Mouse (Mus musculus) midbrain, embryonic 15.5 days (tissue): Measurements from ENCODE around the gene Treml2. TPM values are rescaled to one million over a fixed set of nuclear protein-coding genes. Genes with fewer than 3 reads are reported as not detected.

ENCODE experiments used
- ATAC-seq: fragments of 200-750 bp; cut with Nextera tagmentation; replicated peaks from 2 replicates; pipeline ENCODE4 v1.8.0; 2017; ENCODE audit warnings: moderate TSS enrichment
- H3K27ac ChIP-seq: fragments of 300-500 bp; sonication (generic); 2 replicates; pipeline ENCODE4 v1.5.1; 2015; ENCODE audit warnings: mild to moderate bottlenecking, inconsistent platforms
- H3K27me3 ChIP-seq: fragments of 300-500 bp; sonication (generic); replicated peaks from 2 replicates; pipeline ENCODE4 v1.6.1; 2015; ENCODE audit warnings: inconsistent platforms
- H3K36me3 ChIP-seq: fragments of 300-500 bp; sonication (generic); replicated peaks from 2 replicates; pipeline ENCODE4 v1.6.1; 2015; ENCODE audit warnings: inconsistent platforms
- H3K4me1 ChIP-seq: fragments of 300-500 bp; sonication (generic); 2 replicates; pipeline ENCODE4 v1.6.1; 2015; ENCODE audit warnings: inconsistent platforms
- H3K4me2 ChIP-seq: fragments of 300-500 bp; sonication (generic); 2 replicates; pipeline ENCODE4 v1.6.1; 2015; ENCODE audit warnings: inconsistent platforms, mild to moderate bottlenecking, moderate library complexity
- H3K4me3 ChIP-seq: fragments of 300-500 bp; sonication (generic); 2 replicates; pipeline ENCODE4 v1.5.1; 2015; ENCODE audit warnings: mild to moderate bottlenecking, inconsistent platforms
- H3K9ac ChIP-seq: fragments of 300-500 bp; sonication (generic); 2 replicates; pipeline ENCODE4 v1.6.1; 2015; ENCODE audit warnings: mild to moderate bottlenecking, inconsistent platforms
- H3K9me3 ChIP-seq: fragments of 300-500 bp; sonication (generic); 2 replicates; pipeline ENCODE4 v1.6.1; 2016; ENCODE audit warnings: inconsistent platforms
- WGBS: fragments of 180-500 bp; shearing (Covaris S2); methylation state at CpG from one replicate; pipeline ENCODE4 v1.1.7; 2015; ENCODE audit warnings: mixed read lengths; 5-methylcytosine and 5-hydroxymethylcytosine counted together
- polyA plus RNA-seq: library from polyadenylated mRNA; unstranded; fragments of >200 nt; fragmentation: Nextera tagmentation; extraction: Ambion mirVana; gene quantifications from 2 replicates; pipeline ENCODE4 v1.2.1, GENCODE M21; 2015

Gene Treml2
- polyA plus RNA-seq = 0.08 TPM in 1 of 2 replicates, not detected in the other

DNA sequence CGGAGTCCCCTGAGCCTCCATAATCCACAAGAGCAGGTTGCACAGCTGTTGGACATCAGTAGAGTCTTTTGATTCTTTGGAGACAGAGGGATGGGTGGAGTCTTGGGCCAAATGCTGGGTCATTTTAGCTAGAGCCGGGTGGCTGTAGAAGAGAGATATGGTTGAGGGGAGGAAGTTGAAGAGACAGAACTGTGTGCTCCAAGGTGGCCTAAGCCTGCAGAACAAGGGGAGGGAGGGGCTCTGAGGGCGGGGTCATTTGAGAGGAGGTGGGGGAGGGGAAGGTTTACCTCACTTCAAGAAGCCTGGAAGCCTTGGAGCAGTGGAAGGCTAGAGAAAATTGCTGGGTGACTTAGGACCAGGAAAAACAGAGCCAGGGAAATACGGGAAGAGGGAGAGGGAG is at the start of gene Treml2:
Gene Treml2, plus strand, starts transcription at position 296 of the 400 bp plus-strand sequence.
- H3K27me3 ChIP-seq = no peaks in the 10 kb centered on the region
- H3K27ac ChIP-seq = no peak within 1 kb of the TSS
- no peaks in the 10 kb centered on the region for H3K9me3 ChIP-seq
- H3K36me3 ChIP-seq = no peaks in the 10 kb centered on the region
- H3K4me1 ChIP-seq = no peaks in the 10 kb centered on the region
- H3K4me3 ChIP-seq = no peak within 1 kb of the TSS
- no peak within 1 kb of the TSS for H3K4me2 ChIP-seq
- ATAC-seq = no peak
- 44% methylated on average over 3 of the region's 4 CpGs for WGBS
- no peak within 1 kb of the TSS for H3K9ac ChIP-seq

DNA sequence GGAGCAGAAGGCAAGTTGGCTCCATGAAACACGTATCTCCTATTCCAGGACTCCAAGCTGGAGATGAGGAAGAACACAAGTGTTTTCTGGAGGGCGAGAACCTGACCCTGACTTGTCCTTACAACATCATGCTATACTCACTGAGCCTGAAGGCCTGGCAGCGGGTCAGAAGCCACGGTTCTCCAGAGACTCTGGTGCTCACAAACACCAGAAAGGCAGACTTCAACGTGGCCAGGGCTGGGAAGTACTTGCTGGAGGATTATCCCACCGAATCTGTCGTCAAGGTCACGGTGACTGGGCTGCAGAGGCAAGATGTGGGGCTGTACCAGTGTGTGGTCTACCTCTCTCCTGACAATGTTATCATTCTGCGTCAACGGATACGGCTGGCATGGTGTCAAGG is 49.8 kb upstream of the Treml2 start:
- no peaks in the 10 kb centered on the region for H3K9me3 ChIP-seq
- H3K27ac ChIP-seq = no peak overlapping the region
- H3K4me3 ChIP-seq = no peak overlapping the region
- ATAC-seq = no peak
- H3K36me3 ChIP-seq = no peaks in the 10 kb centered on the region
- no peaks in the 10 kb centered on the region for H3K27me3 ChIP-seq
- no peaks in the 10 kb centered on the region for H3K4me1 ChIP-seq
- H3K9ac ChIP-seq = no peak overlapping the region
- H3K4me2 ChIP-seq = no peak overlapping the region
- WGBS = 81% methylated on average over 11 of the region's 11 CpGs

DNA sequence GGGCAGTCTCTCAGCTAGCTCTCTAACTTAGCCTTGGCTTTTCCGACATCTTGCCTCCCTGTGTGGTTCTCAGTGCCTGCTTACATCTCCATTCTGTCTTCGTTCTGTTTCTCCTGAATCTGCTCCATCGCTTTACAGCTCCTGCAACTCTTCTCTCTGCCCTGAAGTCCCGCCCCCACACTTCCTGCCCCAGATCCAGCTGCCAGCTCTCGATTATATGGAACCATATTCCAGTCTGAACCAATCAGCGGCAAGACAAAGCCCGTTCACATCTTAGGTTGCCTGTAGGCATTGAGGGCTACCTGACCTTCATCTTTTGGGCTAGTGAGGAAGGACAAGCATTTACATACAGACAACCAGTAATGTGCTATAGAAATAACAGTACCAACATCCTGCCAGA is 48.7 kb upstream of the Treml2 start:
- Histone ChIP-seq H3K4me3 (no peak overlapping the region), H3K4me1 (no peaks in the 10 kb centered on the region), H3K27me3 (no peaks in the 10 kb centered on the region), H3K4me2 (no peak overlapping the region), H3K9me3 (no peaks in the 10 kb centered on the region), H3K27ac (no peak overlapping the region), H3K36me3 (no peaks in the 10 kb centered on the region), H3K9ac (no peak overlapping the region)
- no peak for ATAC-seq
- 93% methylated on average over 7 of the region's 7 CpGs for WGBS

GRCm38 (mm10) chr17:48256575-48256974 is 42.7 kb upstream of the Treml2 start:
- Histone ChIP-seq H3K4me3 (no peak overlapping the region), H3K27me3 (no peaks in the 10 kb centered on the region), H3K9me3 (no peaks in the 10 kb centered on the region), H3K4me2 (no peak overlapping the region), H3K9ac (no peak overlapping the region), H3K4me1 (no peaks in the 10 kb centered on the region), H3K27ac (no peak overlapping the region), H3K36me3 (no peaks in the 10 kb centered on the region)
- ATAC-seq = no peak

DNA sequence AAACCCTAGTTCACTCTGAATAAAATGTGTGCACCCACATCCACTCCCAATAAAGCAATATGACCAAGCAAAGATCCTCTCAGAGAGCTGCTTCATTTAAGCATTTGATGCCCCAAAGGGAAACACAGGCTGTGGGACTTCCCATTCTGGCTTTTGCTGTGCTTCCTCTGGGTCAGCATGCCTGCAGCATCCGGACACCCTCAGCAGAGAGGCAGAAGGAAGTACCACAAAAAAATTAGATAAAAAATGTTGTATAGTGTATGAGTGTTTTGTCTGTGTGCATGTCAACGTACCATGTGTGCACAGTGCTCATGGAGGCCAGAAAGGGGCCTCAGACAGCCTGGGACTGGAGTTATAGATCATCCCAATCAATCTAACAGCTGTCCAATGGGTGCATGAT is 37.4 kb upstream of the Treml2 start:
- Histone ChIP-seq H3K9ac (no peak overlapping the region), H3K4me2 (no peak overlapping the region), H3K36me3 (no peaks in the 10 kb centered on the region), H3K27me3 (no peaks in the 10 kb centered on the region), H3K4me1 (no peaks in the 10 kb centered on the region), H3K4me3 (no peak overlapping the region), H3K9me3 (no peaks in the 10 kb centered on the region), H3K27ac (no peak overlapping the region)
- no peak for ATAC-seq
- WGBS = 91% methylated on average over 2 of the region's 2 CpGs

- Histone ChIP-seq H3K36me3 (no peaks in the 10 kb centered on the region), H3K4me2 (no peak within 1 kb of the TSS), H3K27me3 (no peaks in the 10 kb centered on the region), H3K4me1 (no peaks in the 10 kb centered on the region), H3K9me3 (no peaks in the 10 kb centered on the region), H3K27ac (no peak within 1 kb of the TSS), H3K4me3 (no peak within 1 kb of the TSS), H3K9ac (no peak within 1 kb of the TSS)
- WGBS = 87% methylated on average over 3 of the region's 3 CpGs
- ATAC-seq = no peak
Observed at GRCm38 (mm10) chr17:48263741-48264362, 35.4 kb upstream of the Treml2 start, which contains the start of gene Treml4. Gene Treml4, plus strand, starts transcription at chr17:48264295.

DNA sequence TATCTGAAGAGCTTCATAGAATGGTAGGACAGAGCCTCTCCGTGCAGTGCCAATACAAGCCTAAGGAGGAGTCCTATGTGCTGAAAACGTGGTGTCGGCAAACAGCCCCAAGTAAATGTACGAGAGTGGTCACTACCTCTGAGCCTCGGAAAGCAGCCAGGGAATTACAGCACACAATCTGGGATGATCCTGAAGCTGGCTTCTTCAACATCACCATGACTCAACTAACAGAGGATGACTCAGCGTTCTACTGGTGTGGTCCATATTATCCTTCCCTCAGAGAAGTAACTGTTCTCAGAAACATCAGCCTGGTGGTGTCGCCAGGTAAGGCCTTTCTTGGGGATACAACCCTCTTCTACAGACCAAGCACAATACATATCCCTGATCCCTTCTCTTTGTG is 34.6 kb upstream of the Treml2 start:
- Histone ChIP-seq H3K4me2 (no peak overlapping the region), H3K4me3 (no peak overlapping the region), H3K4me1 (no peaks in the 10 kb centered on the region), H3K27ac (no peak overlapping the region), H3K9me3 (no peaks in the 10 kb centered on the region), H3K36me3 (no peaks in the 10 kb centered on the region), H3K27me3 (no peaks in the 10 kb centered on the region), H3K9ac (no peak overlapping the region)
- no peak for ATAC-seq
- WGBS = 93% methylated on average over 7 of the region's 7 CpGs

GRCm38 (mm10) chr17:48266138-48266537 is 33.2 kb upstream of the Treml2 start:
- ATAC-seq = no peak
- Histone ChIP-seq H3K27ac (no peak overlapping the region), H3K9me3 (no peaks in the 10 kb centered on the region), H3K36me3 (no peaks in the 10 kb centered on the region), H3K4me1 (no peaks in the 10 kb centered on the region), H3K4me3 (no peak overlapping the region), H3K27me3 (no peaks in the 10 kb centered on the region), H3K4me2 (no peak overlapping the region), H3K9ac (no peak overlapping the region)
- 12% methylated on average over 2 of the region's 2 CpGs for WGBS

DNA sequence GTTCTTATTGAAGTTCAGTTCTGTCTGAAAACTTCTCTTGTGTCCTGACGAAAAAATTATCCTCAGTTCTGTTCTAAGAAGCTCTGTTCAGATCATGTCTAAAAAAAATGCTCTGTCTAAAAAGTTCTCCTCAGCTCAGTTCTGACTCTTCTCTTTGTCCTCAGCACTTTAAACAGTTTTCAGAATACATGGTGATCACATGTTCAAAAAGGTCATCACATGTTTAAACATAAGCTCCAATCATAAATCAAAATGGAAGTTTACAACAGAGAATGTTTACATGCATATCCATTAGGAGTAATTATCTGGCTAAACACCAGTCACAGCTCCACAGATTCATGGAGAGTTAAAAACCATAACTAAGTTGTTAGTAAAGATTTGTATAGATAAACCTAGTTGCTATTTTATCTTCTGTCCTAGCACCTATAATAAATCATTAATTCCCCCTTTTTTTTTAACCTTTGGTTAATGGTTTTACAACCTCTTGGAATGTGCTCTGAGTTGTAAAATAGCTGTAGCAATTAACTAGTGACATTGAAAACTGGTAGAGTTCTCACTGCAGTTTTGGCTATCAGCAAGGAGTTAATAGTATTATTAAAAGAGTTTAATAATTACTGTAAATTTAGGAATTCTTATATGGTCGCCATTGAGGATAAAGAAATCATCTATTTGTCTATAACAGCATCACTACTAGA is 32.5 kb upstream of the Treml2 start:
- no peak overlapping the region for H3K4me2 ChIP-seq
- ATAC-seq = no peak
- no peaks in the 10 kb centered on the region for H3K27me3 ChIP-seq
- H3K9ac ChIP-seq = no peak overlapping the region
- 43% methylated on average over 2 of the region's 2 CpGs for WGBS
- H3K27ac ChIP-seq = no peak overlapping the region
- H3K4me1 ChIP-seq = no peaks in the 10 kb centered on the region
- H3K9me3 ChIP-seq = no peaks in the 10 kb centered on the region
- no peaks in the 10 kb centered on the region for H3K36me3 ChIP-seq
- no peak overlapping the region for H3K4me3 ChIP-seq

DNA sequence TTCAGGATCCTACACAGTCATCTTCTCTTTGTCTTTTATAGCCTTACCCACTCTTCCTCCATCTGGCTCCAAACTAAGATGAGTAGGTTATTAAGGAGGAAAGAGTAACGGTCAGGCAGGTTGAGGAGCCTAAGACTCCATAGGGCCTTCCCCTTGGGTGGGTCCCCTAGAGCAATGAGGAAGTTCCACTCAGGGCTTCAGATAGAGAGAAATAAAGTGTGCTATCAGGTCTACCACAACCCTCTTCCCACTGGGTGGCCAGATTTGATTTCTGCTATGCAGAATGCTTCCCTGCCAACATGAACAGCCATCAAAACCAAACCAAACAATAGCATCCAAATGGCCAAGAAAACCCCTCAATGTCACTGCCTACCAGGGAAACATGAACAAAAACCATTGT is 31.7 kb upstream of the Treml2 start:
- no peaks in the 10 kb centered on the region for H3K27me3 ChIP-seq
- WGBS = 89% methylated on average over 1 of the region's 1 CpGs
- H3K4me1 ChIP-seq = no peaks in the 10 kb centered on the region
- no peaks in the 10 kb centered on the region for H3K36me3 ChIP-seq
- H3K9me3 ChIP-seq = no peaks in the 10 kb centered on the region
- no peak overlapping the region for H3K4me2 ChIP-seq
- H3K27ac ChIP-seq = no peak overlapping the region
- no peak overlapping the region for H3K9ac ChIP-seq
- no peak overlapping the region for H3K4me3 ChIP-seq
- no peak for ATAC-seq

DNA sequence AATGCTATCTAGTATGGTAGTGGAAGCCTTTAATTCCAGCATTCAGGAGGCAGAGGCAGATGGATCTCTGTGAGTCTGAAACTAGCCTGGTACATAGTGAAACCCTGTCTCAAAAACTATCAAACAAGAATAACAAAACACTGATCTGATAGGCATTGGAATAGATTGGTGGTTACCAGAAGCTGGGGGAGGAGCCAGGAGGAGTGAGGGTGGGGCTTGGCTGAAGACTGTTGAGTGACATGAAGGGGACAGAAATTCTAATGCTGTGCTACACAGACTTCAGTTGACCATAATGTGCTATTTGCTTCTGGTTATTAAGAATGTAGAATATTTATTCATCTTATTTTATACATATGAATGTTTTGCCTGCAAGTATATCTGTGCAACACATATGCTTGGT is 31.0 kb upstream of the Treml2 start:
- H3K9ac ChIP-seq = no peak overlapping the region
- H3K4me2 ChIP-seq = no peak overlapping the region
- H3K4me3 ChIP-seq = no peak overlapping the region
- no peaks in the 10 kb centered on the region for H3K9me3 ChIP-seq
- no peak overlapping the region for H3K27ac ChIP-seq
- no peaks in the 10 kb centered on the region for H3K4me1 ChIP-seq
- ATAC-seq = no peak
- no peaks in the 10 kb centered on the region for H3K36me3 ChIP-seq
- H3K27me3 ChIP-seq = no peaks in the 10 kb centered on the region

GRCm38 (mm10) chr17:48269833-48270232 is 29.5 kb upstream of the Treml2 start:
- Histone ChIP-seq H3K9ac (no peak overlapping the region), H3K27ac (no peak overlapping the region), H3K4me3 (no peak overlapping the region), H3K36me3 (no peaks in the 10 kb centered on the region), H3K9me3 (no peaks in the 10 kb centered on the region), H3K4me2 (no peak overlapping the region), H3K27me3 (no peaks in the 10 kb centered on the region), H3K4me1 (no peaks in the 10 kb centered on the region)
- no peak for ATAC-seq
- WGBS = 77% methylated on average over 4 of the region's 4 CpGs

DNA sequence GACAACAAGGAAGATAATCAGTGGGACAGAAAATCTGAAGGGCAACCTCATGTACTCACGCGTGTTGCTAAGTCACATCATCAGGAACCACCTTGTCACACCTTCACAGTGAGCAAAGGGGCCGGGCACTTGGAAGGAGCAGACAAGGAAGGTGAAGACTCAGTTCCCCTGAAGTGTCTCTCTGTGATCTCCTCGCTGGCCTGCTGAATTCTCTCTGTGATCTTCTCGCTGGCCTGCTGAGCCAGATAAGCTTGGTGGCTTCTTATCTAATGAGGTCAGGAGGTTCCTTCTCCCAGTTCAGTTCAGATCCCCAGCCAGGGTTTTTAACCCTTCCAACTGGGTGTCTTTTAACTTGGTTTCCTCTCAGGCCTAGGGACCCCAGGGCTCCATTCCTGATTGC is 27.1 kb upstream of the Treml2 start:
- Histone ChIP-seq H3K9ac (no peak overlapping the region), H3K27me3 (no peaks in the 10 kb centered on the region), H3K36me3 (no peaks in the 10 kb centered on the region), H3K9me3 (no peaks in the 10 kb centered on the region), H3K27ac (no peak overlapping the region), H3K4me3 (no peak overlapping the region), H3K4me2 (no peak overlapping the region), H3K4me1 (no peaks in the 10 kb centered on the region)
- ATAC-seq = no peak
- 76% methylated on average over 5 of the region's 5 CpGs for WGBS
